Mouse (Mus musculus) hindbrain, embryonic 13.5 days (tissue): Measurements from ENCODE around the gene Mpzl2. TPM values are rescaled to one million over a fixed set of nuclear protein-coding genes. Genes with fewer than 3 reads are reported as not detected.
A peak's percentile ranks its signal among the peaks of the same experiment; 100 is the strongest.

Source experiments
- ATAC-seq: fragments of 200-750 bp; cut with Nextera tagmentation; 2 replicates; pipeline ENCODE4 v1.8.0; 2017; ENCODE audit warnings: moderate TSS enrichment; ENCODE audit not compliant: low FRiP score
- H3K27ac ChIP-seq: fragments of 300-500 bp; sonication (generic); 2 replicates; pipeline ENCODE4 v1.5.1; 2015; ENCODE audit warnings: inconsistent platforms, mild to moderate bottlenecking, moderate library complexity
- H3K27me3 ChIP-seq: fragments of 300-500 bp; sonication (generic); 2 replicates; pipeline ENCODE4 v1.6.1; 2015; ENCODE audit warnings: mild to moderate bottlenecking, inconsistent platforms
- H3K36me3 ChIP-seq: fragments of 300-500 bp; sonication (generic); 2 replicates; pipeline ENCODE4 v1.6.1; 2015; ENCODE audit warnings: mild to moderate bottlenecking, inconsistent platforms
- H3K4me1 ChIP-seq: fragments of 300-500 bp; sonication (generic); replicated peaks from 2 replicates; pipeline ENCODE4 v1.6.1; 2015; ENCODE audit warnings: inconsistent platforms
- H3K4me2 ChIP-seq: fragments of 300-500 bp; sonication (generic); 2 replicates; pipeline ENCODE4 v1.6.1; 2015; ENCODE audit warnings: inconsistent platforms, mild to moderate bottlenecking, moderate library complexity
- H3K4me3 ChIP-seq: fragments of 300-500 bp; sonication (generic); 2 replicates; pipeline ENCODE4 v1.5.1; 2015; ENCODE audit warnings: mild to moderate bottlenecking, inconsistent platforms
- H3K9ac ChIP-seq: fragments of 300-500 bp; sonication (generic); 2 replicates; pipeline ENCODE4 v1.6.1; 2015; ENCODE audit warnings: mild to moderate bottlenecking, inconsistent platforms
- H3K9me3 ChIP-seq: fragments of 300-500 bp; sonication (generic); 2 replicates; pipeline ENCODE4 v1.6.1; 2016; ENCODE audit warnings: inconsistent platforms
- WGBS: fragments of 180-500 bp; shearing (Covaris S2); methylation state at CpG from one replicate; pipeline ENCODE4 v1.1.7; 2015; 5-methylcytosine and 5-hydroxymethylcytosine counted together
- polyA plus RNA-seq: library from polyadenylated mRNA; unstranded; fragments of >200 nt; fragmentation: Nextera tagmentation; extraction: Ambion mirVana; gene quantifications from 2 replicates; pipeline ENCODE4 v1.2.1, GENCODE M21; 2015

The Mpzl2 gene
- polyA plus RNA-seq, 1 experiment from 2014 or later, result 0.35 TPM

DNA sequence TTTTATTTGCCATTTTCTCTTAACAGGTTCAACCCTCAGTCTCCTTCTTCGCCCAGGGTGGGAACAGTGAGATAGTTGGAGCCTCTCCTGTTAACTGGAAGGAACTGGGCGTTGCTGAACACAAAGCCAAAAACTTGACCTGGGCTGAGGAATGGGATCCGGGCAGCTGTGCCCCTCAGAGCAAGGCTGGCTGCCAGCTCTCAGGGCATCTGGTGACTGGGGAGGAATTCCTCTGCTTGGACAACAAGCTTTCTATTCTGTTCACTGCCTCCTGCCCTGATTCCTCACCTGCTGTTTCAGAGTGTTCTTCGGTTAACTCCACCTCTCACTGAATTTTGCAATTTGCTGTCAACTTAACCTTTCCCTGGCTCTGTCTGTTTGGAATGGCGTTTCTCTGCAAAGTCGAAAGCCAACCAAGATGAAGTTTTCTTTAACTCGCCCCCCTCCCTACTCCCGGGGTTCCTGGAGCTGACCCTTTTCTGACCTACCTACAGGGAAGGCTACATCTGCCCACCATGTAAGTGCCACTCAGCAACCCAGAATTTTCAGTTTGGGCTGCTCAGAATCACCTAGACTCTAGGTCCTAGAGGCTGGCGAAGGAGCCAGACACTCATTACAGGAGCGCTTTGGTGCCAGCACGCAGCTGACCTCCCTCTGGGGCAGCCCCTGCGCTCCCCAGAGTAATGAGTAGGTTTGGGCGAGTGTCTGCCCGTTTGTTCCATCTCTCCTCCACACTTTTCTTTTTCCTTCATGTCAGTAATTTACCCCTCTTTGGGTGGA is 657 bp downstream of the Mpzl2 start:
- WGBS, result 14% methylated on average over 14 of the region's 14 CpGs
- H3K4me2 ChIP-seq, result peak overlapping the region; percentile 21; the same call in 1 of the 2 replicates

DNA sequence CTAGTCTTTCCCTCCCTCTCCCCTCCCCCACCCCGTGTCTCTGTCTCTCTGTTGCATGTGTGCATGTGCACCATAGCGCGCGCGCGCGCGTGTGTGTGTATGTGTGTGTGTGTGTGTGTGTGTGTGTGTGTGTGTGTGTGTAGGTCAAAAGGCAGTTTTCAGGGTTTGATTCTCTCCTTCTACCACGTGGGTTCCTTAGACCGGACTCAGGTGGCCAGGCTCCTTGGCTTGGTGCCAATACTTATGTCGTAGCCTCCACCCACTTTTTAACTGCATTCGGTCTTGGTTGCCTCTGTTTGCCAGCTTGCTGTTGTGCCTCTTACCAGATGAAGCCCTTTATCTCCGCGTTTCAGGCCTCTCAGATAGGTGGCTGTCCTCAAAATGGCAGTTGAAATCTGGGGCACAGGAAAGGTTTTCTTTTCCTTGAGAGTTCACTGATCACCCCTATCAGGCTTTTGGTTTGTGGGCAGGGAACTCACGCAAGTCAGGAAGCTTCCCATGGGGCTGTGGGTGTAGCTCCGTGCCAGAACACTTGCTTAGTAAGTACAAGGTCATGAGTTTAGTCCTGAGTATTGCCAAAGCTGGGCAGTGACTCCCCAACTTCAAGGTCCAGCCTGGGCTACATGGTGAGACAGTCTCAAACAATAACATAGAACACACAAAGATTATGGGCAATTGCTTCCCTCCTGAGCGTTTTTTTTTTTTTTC is 1.7 kb downstream of the Mpzl2 start:
- Histone ChIP-seq H3K9me3 (no peaks in the 10 kb centered on the region), H3K4me1 (peaks cover 17% of the 10 kb centered on the region), H3K4me2 (peak overlapping the region; percentile 21; the same call in 1 of the 2 replicates), H3K9ac (no peak overlapping the region), H3K4me3 (no peak overlapping the region), H3K27me3 (peaks cover 76% of the 10 kb centered on the region), H3K27ac (no peak overlapping the region), H3K36me3 (no peaks in the 10 kb centered on the region)
- whole genome bisulfite sequencing, result 26% methylated on average over 17 of the region's 17 CpGs
- ATAC-seq, result no peak

More for the DNA sequence above, 657 bp downstream of the Mpzl2 start:
- Histone ChIP-seq H3K4me1 (peaks cover 17% of the 10 kb centered on the region), H3K27ac (no peak overlapping the region), H3K27me3 (peaks cover 75% of the 10 kb centered on the region), H3K9me3 (no peaks in the 10 kb centered on the region), H3K9ac (no peak overlapping the region), H3K4me3 (no peak overlapping the region), H3K36me3 (no peaks in the 10 kb centered on the region)
- no peak for ATAC-seq

DNA sequence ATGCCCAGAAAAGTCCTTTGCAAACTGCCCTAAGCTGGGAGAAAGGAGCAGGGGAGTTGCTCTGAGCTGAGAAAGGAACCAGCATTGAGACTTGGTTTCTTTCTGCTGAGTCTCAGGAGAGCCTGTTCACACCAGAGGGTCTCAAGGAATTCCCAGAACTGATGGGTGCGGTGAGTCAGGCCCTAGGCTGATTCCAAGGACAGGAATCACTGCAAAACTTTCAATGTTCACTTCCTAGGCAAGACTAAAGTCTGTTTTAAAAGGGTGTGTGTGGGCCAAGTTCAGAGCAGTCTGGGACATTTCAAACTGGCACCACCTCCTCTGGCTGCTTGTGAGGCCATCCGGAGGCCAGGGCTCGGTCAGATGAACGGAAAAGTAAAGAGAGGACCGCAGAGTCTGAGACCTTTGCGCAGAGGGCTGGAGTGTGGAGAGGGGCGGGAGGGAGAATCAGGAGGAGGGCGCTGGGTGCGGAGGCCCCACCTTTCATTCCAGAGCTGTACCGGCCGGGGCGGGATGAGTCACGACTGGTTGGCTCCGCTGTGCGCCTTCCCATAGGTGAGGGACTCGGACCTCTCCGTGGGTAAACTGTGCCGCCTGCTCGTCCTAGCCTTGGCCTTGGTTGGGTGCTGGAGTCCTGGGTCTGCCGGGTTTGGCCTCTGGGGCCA is 2.6 kb downstream of the Mpzl2 start:
- H3K4me2 ChIP-seq, result peak overlapping the region; percentile 15
- H3K36me3 ChIP-seq, result no peaks in the 10 kb centered on the region
- 2% methylated on average over 20 of the region's 20 CpGs for WGBS
- no peak for ATAC-seq
- peaks cover 17% of the 10 kb centered on the region for H3K4me1 ChIP-seq
- H3K4me3 ChIP-seq, result peak overlapping the region; percentile 3; the same call in 1 of the 2 replicates
- H3K27ac ChIP-seq, result no peak overlapping the region
- no peaks in the 10 kb centered on the region for H3K9me3 ChIP-seq
- no peak overlapping the region for H3K9ac ChIP-seq
- H3K27me3 ChIP-seq, result peaks cover 83% of the 10 kb centered on the region

GRCm38 (mm10) chr9:45042947-45043346 is 3.3 kb downstream of the Mpzl2 start:
- H3K9me3 ChIP-seq, result no peaks in the 10 kb centered on the region
- H3K27ac ChIP-seq, result no peak overlapping the region
- no peak overlapping the region for H3K4me3 ChIP-seq
- peak overlapping the region; percentile 15 for H3K4me2 ChIP-seq
- H3K4me1 ChIP-seq, result peaks cover 17% of the 10 kb centered on the region
- ATAC-seq, result no peak
- no peak overlapping the region for H3K9ac ChIP-seq
- no peaks in the 10 kb centered on the region for H3K36me3 ChIP-seq
- WGBS, result under 1% methylated on average over 10 of the region's 10 CpGs
- H3K27me3 ChIP-seq, result peaks cover 87% of the 10 kb centered on the region

DNA sequence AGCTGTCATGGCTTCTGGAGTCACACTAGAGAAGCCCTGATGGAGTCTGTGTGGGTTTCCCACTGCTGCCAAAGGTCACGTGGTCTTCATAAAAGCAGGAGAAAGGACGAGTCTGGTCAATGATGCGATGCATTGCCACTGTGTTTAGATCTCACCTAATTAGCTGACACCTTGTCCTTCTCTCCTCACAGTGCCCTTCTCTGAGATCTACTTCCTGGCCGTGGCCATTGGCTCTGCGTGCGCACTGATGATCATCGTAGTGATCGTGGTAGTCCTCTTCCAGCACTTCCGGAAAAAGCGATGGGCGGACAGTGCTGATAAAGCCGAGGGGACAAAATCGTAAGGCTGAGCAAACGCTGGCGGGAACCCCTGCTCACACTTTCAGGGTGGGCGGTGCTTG is 7.4 kb downstream of the Mpzl2 start:
- Histone ChIP-seq H3K4me3 (no peak overlapping the region), H3K4me1 (peaks cover 8% of the 10 kb centered on the region; the same call in 1 of the 2 replicates), H3K4me2 (no peak overlapping the region), H3K9ac (no peak overlapping the region), H3K36me3 (no peaks in the 10 kb centered on the region), H3K9me3 (no peaks in the 10 kb centered on the region), H3K27ac (no peak overlapping the region), H3K27me3 (peaks cover 71% of the 10 kb centered on the region)
- ATAC-seq, result no peak
- WGBS, result 91% methylated on average over 16 of the region's 16 CpGs

GRCm38 (mm10) chr9:45048511-45048910 is 8.9 kb downstream of the Mpzl2 start:
- Histone ChIP-seq H3K4me3 (no peak overlapping the region), H3K9ac (no peak overlapping the region), H3K36me3 (no peaks in the 10 kb centered on the region), H3K4me1 (no peaks in the 10 kb centered on the region), H3K4me2 (no peak overlapping the region), H3K27ac (no peak overlapping the region), H3K9me3 (no peaks in the 10 kb centered on the region), H3K27me3 (peaks cover 66% of the 10 kb centered on the region)
- 29% methylated on average over 4 of the region's 4 CpGs for WGBS
- no peak for ATAC-seq

- ATAC-seq, result no peak
- Histone ChIP-seq H3K9ac (no peak overlapping the region), H3K9me3 (no peaks in the 10 kb centered on the region), H3K4me3 (no peak overlapping the region), H3K4me2 (no peak overlapping the region), H3K27ac (no peak overlapping the region), H3K36me3 (no peaks in the 10 kb centered on the region), H3K4me1 (no peaks in the 10 kb centered on the region; the same call in 1 of the 2 replicates), H3K27me3 (peaks cover 56% of the 10 kb centered on the region)
- 87% methylated on average over 1 of the region's 1 CpGs for WGBS
These were observed 10.1 kb downstream of the Mpzl2 start for GRCm38 (mm10) chr9:45049731-45050130.

- Histone ChIP-seq H3K9ac (no peak overlapping the region), H3K9me3 (no peaks in the 10 kb centered on the region), H3K4me2 (no peak overlapping the region), H3K36me3 (no peaks in the 10 kb centered on the region), H3K27me3 (peaks cover 51% of the 10 kb centered on the region), H3K4me3 (no peak overlapping the region), H3K27ac (no peak overlapping the region), H3K4me1 (no peaks in the 10 kb centered on the region; the same call in 1 of the 2 replicates)
- WGBS, result 83% methylated on average over 2 of the region's 2 CpGs
- ATAC-seq, result no peak
These were observed 10.7 kb downstream of the Mpzl2 start for GRCm38 (mm10) chr9:45050301-45050700.

DNA sequence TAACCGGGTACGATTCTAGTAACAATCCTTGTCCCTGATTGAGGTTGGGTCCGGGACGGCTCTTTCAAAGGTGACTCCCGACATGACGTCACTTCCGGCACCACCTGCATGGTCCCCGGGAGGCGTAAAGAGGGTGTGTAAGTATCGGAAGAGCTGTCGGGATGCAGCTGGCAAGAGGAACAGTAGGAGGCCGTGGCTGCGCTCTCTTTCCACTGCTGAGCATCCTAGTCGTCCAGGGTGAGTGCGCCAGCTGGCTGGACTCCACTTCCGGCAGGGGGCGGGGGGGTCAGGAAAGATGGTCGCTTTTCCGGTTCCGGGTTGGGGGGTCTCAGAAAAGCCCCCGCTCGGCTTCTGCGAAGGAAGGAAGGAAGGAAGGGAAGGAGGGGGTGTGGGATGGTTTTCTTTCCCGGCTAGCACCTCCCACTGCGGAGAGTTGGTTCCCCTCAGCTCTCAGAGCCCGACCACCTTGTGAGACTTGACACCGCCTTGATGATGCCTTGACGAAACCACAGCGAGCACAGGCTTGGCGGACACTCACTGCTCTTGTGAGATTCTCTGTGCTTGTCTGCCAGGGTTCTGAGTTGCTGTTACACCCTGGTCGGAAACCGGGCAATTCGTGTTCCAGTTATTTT is 15.6 kb downstream of the Mpzl2 start, which contains the start of gene Mpzl3:
Gene Mpzl3, plus strand, starts transcription at position 105 of the 632 bp plus-strand sequence.
- Histone ChIP-seq H3K27ac (peak within 1 kb of the TSS; percentile 100), H3K4me1 (no peaks in the 10 kb centered on the region; the same call in 1 of the 2 replicates), H3K36me3 (no peaks in the 10 kb centered on the region), H3K4me3 (peak within 1 kb of the TSS; percentile 60), H3K9me3 (no peaks in the 10 kb centered on the region), H3K9ac (peak within 1 kb of the TSS; percentile 75), H3K4me2 (peak within 1 kb of the TSS; percentile 62), H3K27me3 (peaks cover 64% of the 10 kb centered on the region)
- peak; percentile 99 for ATAC-seq
- WGBS, result under 1% methylated on average over 33 of the region's 33 CpGs

DNA sequence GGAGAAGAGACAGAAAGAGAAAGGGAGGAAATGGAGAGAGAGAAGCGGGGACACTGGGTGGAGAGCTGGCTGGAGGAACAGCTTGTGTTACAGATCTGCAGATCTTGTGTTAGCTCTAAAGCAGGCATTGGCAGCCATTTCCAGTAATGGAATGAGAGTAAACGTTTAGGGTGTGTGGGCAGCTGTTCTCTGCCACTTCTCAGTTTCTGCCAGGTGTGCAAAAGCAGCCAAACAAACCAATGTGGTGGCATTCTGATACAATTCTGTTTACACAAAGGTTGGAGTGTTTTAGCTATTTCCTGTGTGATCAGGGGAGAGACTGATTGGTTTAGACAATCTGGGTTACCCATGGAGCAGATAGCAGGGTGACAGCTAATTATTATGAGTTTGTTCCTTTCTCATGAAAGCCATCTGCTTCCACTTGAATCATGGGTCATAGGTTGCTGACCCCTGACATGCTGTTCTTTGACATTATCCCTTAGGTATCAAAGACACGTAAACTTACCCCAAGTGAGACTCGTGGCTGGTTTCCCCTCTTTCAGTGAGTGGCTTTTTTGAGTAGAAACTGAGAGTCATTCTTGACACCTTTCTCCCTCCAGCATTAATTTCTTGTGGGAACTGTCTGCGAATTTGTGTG is 18.8 kb downstream of the Mpzl2 start:
- Histone ChIP-seq H3K4me3 (no peak overlapping the region), H3K9ac (no peak overlapping the region), H3K27me3 (peaks cover 45% of the 10 kb centered on the region), H3K27ac (no peak overlapping the region), H3K36me3 (no peaks in the 10 kb centered on the region), H3K4me1 (no peaks in the 10 kb centered on the region; the same call in 1 of the 2 replicates), H3K4me2 (no peak overlapping the region), H3K9me3 (no peaks in the 10 kb centered on the region)
- 50% methylated on average over 5 of the region's 5 CpGs for whole genome bisulfite sequencing
- ATAC-seq, result no peak

DNA sequence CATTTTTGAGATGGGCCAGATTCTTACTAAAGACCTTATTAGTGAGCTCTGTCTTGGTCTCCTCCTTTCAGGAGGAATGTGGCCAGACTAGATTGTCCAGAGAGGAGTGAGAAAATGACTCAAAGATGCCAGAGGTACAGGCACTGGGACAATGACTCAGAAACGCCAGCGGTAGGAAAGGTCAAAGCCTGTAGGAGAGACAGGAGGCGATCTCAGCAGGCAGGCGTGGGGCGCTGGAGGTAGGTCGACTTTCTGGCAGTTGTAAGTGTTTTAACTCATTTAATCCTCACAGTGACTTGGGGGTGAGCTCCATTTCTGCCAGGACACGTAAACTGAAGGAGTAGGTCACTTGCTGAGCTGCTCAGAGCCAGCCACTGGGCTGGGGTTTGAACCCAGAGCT is 20.6 kb downstream of the Mpzl2 start:
- no peaks in the 10 kb centered on the region for H3K9me3 ChIP-seq
- no peak overlapping the region for H3K9ac ChIP-seq
- ATAC-seq, result no peak
- peaks cover 41% of the 10 kb centered on the region for H3K27me3 ChIP-seq
- H3K4me1 ChIP-seq, result no peaks in the 10 kb centered on the region
- no peak overlapping the region for H3K4me2 ChIP-seq
- H3K36me3 ChIP-seq, result no peaks in the 10 kb centered on the region
- H3K4me3 ChIP-seq, result no peak overlapping the region
- no peak overlapping the region for H3K27ac ChIP-seq
- 46% methylated on average over 7 of the region's 7 CpGs for WGBS
